Mouse (Mus musculus): ENCODE measurements around the gene Bcdin3d. TPM values are rescaled to one million over a fixed set of nuclear protein-coding genes. Genes with fewer than 3 reads are reported as not detected.

The Bcdin3d gene
- 1 to 10 TPM; 3.9 to 6.6 TPM for total RNA-seq (2021)

- intact Hi-C loops (cut with DNase I), result no loop called here
Measured at GRCm38 (mm10) chr15:99474576-99474926, at the start of gene Bcdin3d. Bcdin3d (minus strand) TSS chr15:99474730.

GRCm38 (mm10) chr15:99520306-99520705 lies 45.8 kb upstream of the Bcdin3d start:
- intact Hi-C loops (cut with DNase I), result no loop called here
- DNase-seq (ENCODE audit: low spot score in 2 of 2), result no peak

More at GRCm38 (mm10) chr15:99474576-99474926, at the start of gene Bcdin3d:
- DNase-seq (ENCODE audit: low spot score in 2 of 2), result peak; percentile 82 to 87

GRCm38 (mm10) chr15:99519626-99520025 lies 45.1 kb upstream of the Bcdin3d start:
- intact Hi-C loops (cut with DNase I), result no loop called here
- DNase-seq (ENCODE audit: low spot score in 2 of 2), result no peak

- intact Hi-C loops (cut with DNase I), result no loop called here
- no peak for DNase-seq (ENCODE audit: low spot score in 2 of 2)
Measured at GRCm38 (mm10) chr15:99517715-99518114, 43.2 kb upstream of the Bcdin3d start.

- no peak for DNase-seq (ENCODE audit: low spot score in 2 of 2)
- intact Hi-C loops (cut with DNase I), result no loop called here
Measured at GRCm38 (mm10) chr15:99516715-99517114, 42.2 kb upstream of the Bcdin3d start.

GRCm38 (mm10) chr15:99511797-99512525 lies 37.4 kb upstream of the Bcdin3d start:
- intact Hi-C loops (cut with DNase I), result no loop called here
- DNase-seq (ENCODE audit: low spot score in 2 of 2), result no peak

GRCm38 (mm10) chr15:99510621-99511020 lies 36.1 kb upstream of the Bcdin3d start:
- no peak for DNase-seq (ENCODE audit: low spot score in 2 of 2)
- intact Hi-C loops (cut with DNase I), result no loop called here

- DNase-seq (ENCODE audit: low spot score in 2 of 2), result no peak
- intact Hi-C loops (cut with DNase I), result no loop called here
Measured at GRCm38 (mm10) chr15:99509840-99510239, 35.3 kb upstream of the Bcdin3d start.

- intact Hi-C loops (cut with DNase I), result no loop called here
- peak in 1 of 2 experiments; percentile 3 for DNase-seq (ENCODE audit: low spot score in 2 of 2)
Measured at GRCm38 (mm10) chr15:99505324-99506095, 31.0 kb upstream of the Bcdin3d start.

- intact Hi-C loops (cut with DNase I), result loop anchor here (5.0 kb wide), 1 partner anchor 169 kb away; the partner anchor contains the start of gene Asic1
- DNase-seq (ENCODE audit: low spot score in 2 of 2), result peak in 1 of 2 experiments; percentile 3
Measured at GRCm38 (mm10) chr15:99503256-99503655, 28.7 kb upstream of the Bcdin3d start.

- DNase-seq (ENCODE audit: low spot score in 2 of 2), result no peak
- intact Hi-C loops (cut with DNase I), result loop anchor here (5.0 kb wide), 1 partner anchor 170 kb away; the partner anchor contains the start of gene Asic1
Measured at GRCm38 (mm10) chr15:99502311-99502831, 27.8 kb upstream of the Bcdin3d start.

GRCm38 (mm10) chr15:99501292-99502260 lies 27.0 kb upstream of the Bcdin3d start:
- intact Hi-C loops (cut with DNase I), result loop anchor here (5.0 kb wide), 1 partner anchor 171 kb away; the partner anchor contains the start of gene Asic1
- DNase-seq (ENCODE audit: low spot score in 2 of 2), result peak; percentile 50 to 54

GRCm38 (mm10) chr15:99500320-99500719 lies 25.8 kb upstream of the Bcdin3d start:
- intact Hi-C loops (cut with DNase I), result loop anchor here (5.0 kb wide), 1 partner anchor 172 kb away; the partner anchor contains the start of gene Asic1
- DNase-seq (ENCODE audit: low spot score in 2 of 2), result no peak

- intact Hi-C loops (cut with DNase I), result loop anchor here (2.0 to 10.0 kb wide), 4 partner anchors 27 to 405 kb away; partner anchors contain the start of gene Asic1
Measured at GRCm38 (mm10) chr15:99499726-99500125, 25.2 kb upstream of the Bcdin3d start.

GRCm38 (mm10) chr15:99498781-99499180 lies 24.3 kb upstream of the Bcdin3d start:
- intact Hi-C loops (cut with DNase I), result loop anchor here (2.0 to 10.0 kb wide), 3 partner anchors 28 to 406 kb away; no protein-coding TSS in a partner anchor
- DNase-seq (ENCODE audit: low spot score in 2 of 2), result no peak

More at GRCm38 (mm10) chr15:99499726-99500125, 25.2 kb upstream of the Bcdin3d start:
- no peak for DNase-seq (ENCODE audit: low spot score in 2 of 2)

GRCm38 (mm10) chr15:99498356-99498755 lies 23.8 kb upstream of the Bcdin3d start:
- intact Hi-C loops (cut with DNase I), result loop anchor here (2.0 to 10.0 kb wide), 3 partner anchors 28 to 406 kb away; no protein-coding TSS in a partner anchor
- DNase-seq (ENCODE audit: low spot score in 2 of 2), result no peak

- peak; percentile 66 to 71 for DNase-seq (ENCODE audit: low spot score in 2 of 2)
- intact Hi-C loops (cut with DNase I), result loop anchor here (1.0 to 10.0 kb wide), 4 partner anchors 29 to 407 kb away; no protein-coding TSS in a partner anchor
Measured at GRCm38 (mm10) chr15:99497527-99498242, 23.2 kb upstream of the Bcdin3d start.

GRCm38 (mm10) chr15:99497061-99497460 lies 22.5 kb upstream of the Bcdin3d start:
- DNase-seq (ENCODE audit: low spot score in 2 of 2), result peak; percentile 38 to 54
- intact Hi-C loops (cut with DNase I), result loop anchor here (1.0 to 10.0 kb wide), 3 partner anchors 99 to 408 kb away; no protein-coding TSS in a partner anchor

Data from left cerebral cortex, postnatal 36 days (tissue).